15 mouse cellular contexts compared by ENCODE assay signal in genomic region chr2:44147486-44147885, GRCm38 (mm10).
DNase-seq lines count a peak whose midpoint lies in the region; ATAC-seq and TF ChIP-seq lines count a peak whose summit lies in the region.
"Had no signal": no experiment of that assay in that cellular context is flagged by ENCODE, and none has a peak within 500 bp of the region (broad histone marks: within the 10 kb centered on the region; RNA-seq: fewer than 3 reads in every experiment).

No protein-coding gene starts in this region.

- H3K27ac ChIP-seq in embryonic facial prominence, embryonic 14.5 days (replicated peaks; ENCODE audit: low read depth, low read length), result peak overlapping the region; percentile 15; the same call in 1 of the 2 replicates
- no peak overlapping the region for H3K27ac ChIP-seq in embryonic facial prominence, embryonic 10.5 days (replicated peaks)
- H3K27ac ChIP-seq in kidney, adult 2 months (ENCODE audit: insufficient read depth, low read depth, low read length), result peak overlapping the region; percentile 60; the same call in 1 of the 2 replicates
- peak overlapping the region; percentile 91 for H3K27ac ChIP-seq in lung, embryonic 16.5 days (ENCODE audit: low read length)
- H3K27ac ChIP-seq in stomach, embryonic 16.5 days (ENCODE audit: low read length), result peak overlapping the region; percentile 77
- H3K27ac ChIP-seq: forebrain, embryonic 13.5 days; hindbrain, embryonic 15.5 days; macrophage; neural tube, embryonic 13.5 days had no signal

- no peaks in the 10 kb centered on the region for H3K4me1 ChIP-seq in embryonic facial prominence, embryonic 14.5 days (ENCODE audit: control insufficient read depth, insufficient read depth, low read length)
- H3K4me1 ChIP-seq in embryonic facial prominence, embryonic 10.5 days, result no peaks in the 10 kb centered on the region
- H3K4me1 ChIP-seq in kidney, adult 2 months (ENCODE audit: control insufficient read depth, insufficient read depth, low read length), result no peaks in the 10 kb centered on the region
- H3K4me1 ChIP-seq in lung, embryonic 16.5 days (replicated peaks; ENCODE audit: control insufficient read depth, insufficient read depth, low read length), result 0 out of 2 replicates have a peak, but pooled peaks cover 3% of the 10 kb centered on the region
- 0 out of 2 replicates have a peak, but pooled peaks cover 4% of the 10 kb centered on the region for H3K4me1 ChIP-seq in stomach, embryonic 16.5 days (ENCODE audit: control insufficient read depth, insufficient read depth, low read length)
- H3K4me1 ChIP-seq: forebrain, embryonic 13.5 days; hindbrain, embryonic 15.5 days; neural tube, embryonic 13.5 days had no signal

- no peak overlapping the region for H3K4me3 ChIP-seq in embryonic facial prominence, embryonic 14.5 days (ENCODE audit: low read depth, low read length)
- no peak overlapping the region for H3K4me3 ChIP-seq in embryonic facial prominence, embryonic 10.5 days
- no peak overlapping the region for H3K4me3 ChIP-seq in kidney, adult 2 months (ENCODE audit: insufficient read depth, low read depth, low read length)
- H3K4me3 ChIP-seq in lung, embryonic 16.5 days (ENCODE audit: low read length), result no peak overlapping the region
- no peak overlapping the region for H3K4me3 ChIP-seq in stomach, embryonic 16.5 days (replicated peaks; ENCODE audit: low read length)
- H3K4me3 ChIP-seq: forebrain, embryonic 13.5 days; hindbrain, embryonic 15.5 days; neural tube, embryonic 13.5 days had no signal

- no peak for ATAC-seq in embryonic facial prominence, embryonic 14.5 days (ENCODE audit: low read depth)
- ATAC-seq in lung, embryonic 16.5 days (ENCODE audit: low read depth), result no peak
- no peak for ATAC-seq in stomach, embryonic 16.5 days (ENCODE audit: insufficient read depth, low FRiP score)
- ATAC-seq: forebrain, embryonic 13.5 days had no signal

- no peak overlapping the region for H3K9ac ChIP-seq in embryonic facial prominence, embryonic 14.5 days (ENCODE audit: low read depth, low read length)
- no peak overlapping the region for H3K9ac ChIP-seq in lung, embryonic 16.5 days (ENCODE audit: low read length)
- H3K9ac ChIP-seq in stomach, embryonic 16.5 days (ENCODE audit: low read length), result no peak overlapping the region
- H3K9ac ChIP-seq: forebrain, embryonic 13.5 days; hindbrain, embryonic 15.5 days; neural tube, embryonic 13.5 days had no signal

- no peaks in the 10 kb centered on the region for H3K27me3 ChIP-seq in embryonic facial prominence, embryonic 14.5 days (replicated peaks; ENCODE audit: control insufficient read depth, insufficient read depth, low read length)
- H3K27me3 ChIP-seq in embryonic facial prominence, embryonic 10.5 days (replicated peaks; ENCODE audit: low read depth, poor library complexity, severe bottlenecking), result no peaks in the 10 kb centered on the region
- no peaks in the 10 kb centered on the region for H3K27me3 ChIP-seq in kidney, adult 2 months (replicated peaks; ENCODE audit: control insufficient read depth, insufficient read depth, low read length)
- no peaks in the 10 kb centered on the region for H3K27me3 ChIP-seq in lung, embryonic 16.5 days (ENCODE audit: control insufficient read depth, insufficient read depth, low read depth, low read length)
- H3K27me3 ChIP-seq in stomach, embryonic 16.5 days (ENCODE audit: control insufficient read depth, insufficient read depth, low read length), result no peaks in the 10 kb centered on the region
- H3K27me3 ChIP-seq: forebrain, embryonic 13.5 days; hindbrain, embryonic 15.5 days; neural tube, embryonic 13.5 days had no signal

- no peak for TF ChIP-seq POLR2A in kidney, adult 2 months (IDR thresholded peaks at IDR 0.05; ENCODE audit: low read depth, low read length)

- TF ChIP-seq CTCF in kidney, adult 2 months (conservative IDR thresholded peaks at IDR 0.05; ENCODE audit: insufficient read depth, insufficient read length, low read depth, low read length), result no peak

- 59% methylated on average over 5 of the region's 5 CpGs for WGBS in embryonic facial prominence, embryonic 14.5 days
- WGBS in embryonic facial prominence, embryonic 10.5 days, result 75% methylated on average over 5 of the region's 5 CpGs
- 64% methylated on average over 5 of the region's 5 CpGs for WGBS in kidney, adult 2 months
- 41% methylated on average over 5 of the region's 5 CpGs for WGBS in lung, embryonic 16.5 days
- WGBS in stomach, embryonic 16.5 days, result 43% methylated on average over 5 of the region's 5 CpGs

- no peaks in the 10 kb centered on the region for H3K36me3 ChIP-seq in embryonic facial prominence, embryonic 14.5 days (ENCODE audit: control insufficient read depth, insufficient read depth, low read length)
- no peaks in the 10 kb centered on the region for H3K36me3 ChIP-seq in embryonic facial prominence, embryonic 10.5 days (replicated peaks)
- H3K36me3 ChIP-seq in kidney, adult 2 months (ENCODE audit: control insufficient read depth, insufficient read depth, low read length), result no peaks in the 10 kb centered on the region
- no peaks in the 10 kb centered on the region for H3K36me3 ChIP-seq in lung, embryonic 16.5 days (ENCODE audit: control insufficient read depth, insufficient read depth, low read length)
- H3K36me3 ChIP-seq in stomach, embryonic 16.5 days (ENCODE audit: control insufficient read depth, insufficient read depth, low read length), result no peaks in the 10 kb centered on the region
- H3K36me3 ChIP-seq: hindbrain, embryonic 15.5 days; neural tube, embryonic 13.5 days had no signal

- H3K9me3 ChIP-seq in embryonic facial prominence, embryonic 14.5 days (ENCODE audit: control insufficient read depth, low read length), result no peaks in the 10 kb centered on the region
- H3K9me3 ChIP-seq in embryonic facial prominence, embryonic 10.5 days, result no peaks in the 10 kb centered on the region
- H3K9me3 ChIP-seq in lung, embryonic 16.5 days (ENCODE audit: control insufficient read depth, low read length), result no peaks in the 10 kb centered on the region
- H3K9me3 ChIP-seq in stomach, embryonic 16.5 days (replicated peaks; ENCODE audit: control insufficient read depth, low read length), result no peaks in the 10 kb centered on the region
- H3K9me3 ChIP-seq: forebrain, embryonic 13.5 days; hindbrain, embryonic 15.5 days; neural tube, embryonic 13.5 days had no signal

- no peak for DNase-seq in embryonic facial prominence, embryonic 14.5 days (ENCODE audit: low spot score)
- no peak for DNase-seq in embryonic facial prominence, embryonic 10.5 days (ENCODE audit: low spot score)
- DNase-seq in kidney, adult 2 months, result peak; percentile 50
- no peak for DNase-seq in kidney, postnatal 10 days
- DNase-seq in lung, postnatal 14 days, result no peak
- DNase-seq in urinary bladder, postnatal 10 days (ENCODE audit: low spot score), result no peak
- DNase-seq: embryo, embryonic 11 days; thymus, postnatal 25 days had no signal

- H3K4me2 ChIP-seq in embryonic facial prominence, embryonic 14.5 days (ENCODE audit: low read depth, low read length), result no peak overlapping the region
- H3K4me2 ChIP-seq in lung, embryonic 16.5 days (ENCODE audit: low read depth, low read length), result no peak overlapping the region
- H3K4me2 ChIP-seq in stomach, embryonic 16.5 days (ENCODE audit: low read depth, low read length), result no peak overlapping the region
- H3K4me2 ChIP-seq: forebrain, embryonic 13.5 days; midbrain, embryonic 11.5 days; neural tube, embryonic 13.5 days had no signal
